Mouse (Mus musculus) cortical plate, adult 2 months (tissue): ENCODE data around the gene Whrn.

Experiments
- CTCF ChIP-seq: fragments of 200-500 bp; IDR thresholded peaks from 2 replicates; pipeline ENCODE4 v1.5.1; 2011; ENCODE audit warnings: mild to moderate bottlenecking, control low read depth, low read length; ENCODE audit not compliant: insufficient read depth; ENCODE audit errors: extremely low read depth
- POLR2A ChIP-seq: fragments of 200-500 bp; IDR thresholded peaks from 2 replicates; pipeline ENCODE4 v1.6.1; 2011; ENCODE audit warnings: mild to moderate bottlenecking, low read length, control low read depth; ENCODE audit not compliant: insufficient read depth; ENCODE audit errors: extremely low read depth

- TF ChIP-seq CTCF, result no peak
- no peak for TF ChIP-seq POLR2A
Observed at GRCm38 (mm10) chr4:63480845-63481167, 15.0 kb downstream of the Whrn start.
